Mouse (Mus musculus): ENCODE data around the gene C5ar2.
A peak's percentile ranks its signal among the peaks of the same experiment; 100 is the strongest.
"Not testable (repeated sequence)": the region's sequence is repeated elsewhere in the genome, so short reads cannot be mapped to it uniquely, and the experiment has no call there.

C5ar2 gene

DNA sequence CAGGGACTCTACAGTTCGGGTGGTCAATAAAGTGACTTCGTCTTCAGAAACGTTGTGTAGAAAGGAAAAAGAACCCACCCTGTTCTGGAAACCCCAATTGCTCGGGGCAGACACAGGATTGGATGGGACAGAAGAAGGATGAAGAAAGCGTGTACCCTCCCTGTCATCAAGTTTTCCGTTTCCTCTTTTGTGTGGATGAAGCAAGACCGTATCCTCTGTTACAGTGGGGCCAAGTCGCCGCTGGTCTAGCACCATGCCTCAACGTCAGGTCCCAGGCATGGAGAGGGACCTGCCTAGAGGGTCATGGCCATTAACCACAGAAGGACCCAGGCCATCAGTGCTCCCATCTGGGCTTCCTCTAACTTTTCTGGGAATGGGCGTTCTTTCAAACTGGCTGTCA lies 13.9 kb upstream of the C5ar2 start:
- DNase-seq (ENCODE audit: low read depth, low spot score) = no peak

DNA sequence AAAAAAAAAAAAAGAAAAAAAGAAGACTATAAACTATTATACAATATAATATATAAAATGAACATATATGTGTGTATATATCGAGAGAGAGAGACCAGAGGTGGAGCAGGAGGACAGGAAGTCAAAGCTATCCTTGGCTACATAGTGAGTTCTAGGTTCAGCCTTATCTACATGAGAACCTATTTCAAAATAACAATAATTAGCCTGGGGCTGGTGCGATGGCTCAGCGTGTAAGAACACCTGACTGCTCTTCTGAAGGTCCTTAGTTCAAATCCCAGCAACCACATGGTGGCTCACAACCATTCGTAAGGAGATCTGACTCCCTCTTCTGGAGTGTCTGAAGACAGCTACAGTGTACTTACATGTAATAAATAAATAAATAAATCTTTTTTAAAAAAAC lies 12.0 kb upstream of the C5ar2 start:
- not testable (repeated sequence) for DNase-seq (ENCODE audit: low read depth, low spot score)

DNA sequence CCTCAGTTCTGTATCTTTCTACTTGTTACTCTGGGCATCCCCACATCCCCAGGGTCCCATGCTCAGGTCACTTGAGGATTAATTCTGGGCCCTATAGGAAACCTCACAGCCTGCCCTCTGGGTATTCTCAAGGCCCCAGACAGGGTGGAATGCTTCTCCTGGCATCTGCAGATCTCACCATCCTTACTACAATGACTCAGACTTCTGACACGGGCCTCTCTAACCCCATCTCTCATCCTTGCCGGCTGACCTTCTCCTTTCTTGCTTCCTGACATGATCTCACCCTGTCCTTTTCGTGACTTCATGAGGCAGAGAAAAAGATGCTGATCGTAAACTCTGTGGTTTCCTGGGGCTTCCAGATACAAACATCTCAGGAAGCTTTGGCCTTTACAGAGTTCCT lies 10.2 kb upstream of the C5ar2 start:
- DNase-seq (ENCODE audit: low read depth, low spot score) = no peak

DNA sequence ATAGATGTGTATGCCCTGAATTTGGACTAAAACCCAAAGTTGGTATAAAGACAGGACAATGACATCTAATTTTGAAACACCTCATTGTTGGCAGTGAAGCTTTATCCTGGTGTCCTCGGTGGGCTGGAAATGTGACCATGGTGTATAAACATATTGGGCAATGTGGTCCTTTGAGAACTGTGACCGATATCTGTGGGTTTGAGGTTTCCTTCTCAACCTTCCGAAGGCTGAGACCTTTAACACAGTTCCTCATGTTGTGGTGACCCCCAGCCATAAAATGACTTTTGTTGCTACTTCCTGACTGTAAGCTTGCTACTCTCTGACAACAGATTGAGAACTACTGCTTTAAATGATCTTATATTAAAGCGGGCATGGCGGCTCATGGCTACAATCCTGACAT lies 6.7 kb upstream of the C5ar2 start:
- no peak for DNase-seq (ENCODE audit: low read depth, low spot score)

DNA sequence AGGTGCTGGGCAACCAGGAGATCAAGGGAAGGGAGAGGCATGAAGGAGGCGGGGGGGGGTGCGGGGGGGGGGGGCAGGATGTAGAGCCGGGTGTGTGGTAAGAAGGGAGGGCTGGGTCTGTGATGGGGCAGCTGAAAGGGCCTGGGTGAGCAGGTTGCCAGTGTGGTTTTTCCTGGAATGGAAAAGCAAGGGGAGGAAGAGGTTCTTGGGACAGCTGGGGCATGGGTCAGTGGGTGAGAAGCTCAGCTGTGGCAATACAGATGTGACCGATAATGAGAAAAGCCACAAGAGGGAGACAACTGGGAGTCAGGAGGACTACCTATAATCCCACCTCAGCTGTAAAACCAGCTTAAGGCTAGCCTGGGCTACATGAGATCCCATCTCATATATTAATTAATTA lies 2.0 kb upstream of the C5ar2 start:
- DNase-seq (ENCODE audit: low read depth, low spot score) = no peak

DNA sequence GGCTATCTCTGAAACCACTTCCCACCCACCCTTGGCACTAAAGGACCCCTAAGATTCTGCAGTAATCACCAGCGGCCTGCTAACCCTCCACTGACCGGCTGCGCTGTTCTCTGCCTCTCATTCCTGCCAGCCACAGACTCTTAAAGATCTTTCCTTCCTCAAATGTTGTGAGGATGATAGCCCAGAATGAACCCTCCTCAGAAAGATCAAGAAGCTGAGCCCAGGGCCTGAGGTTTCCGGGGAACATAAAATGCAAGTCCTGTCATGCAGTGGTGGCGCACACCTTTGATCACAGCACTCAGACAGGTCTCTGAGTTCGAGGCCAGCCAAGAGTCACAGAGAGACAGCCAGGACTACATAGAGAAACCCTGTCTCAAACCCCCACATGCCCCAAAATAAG lies 1.8 kb downstream of the C5ar2 start:
- DNase-seq (ENCODE audit: low read depth, low spot score) = no peak

DNA sequence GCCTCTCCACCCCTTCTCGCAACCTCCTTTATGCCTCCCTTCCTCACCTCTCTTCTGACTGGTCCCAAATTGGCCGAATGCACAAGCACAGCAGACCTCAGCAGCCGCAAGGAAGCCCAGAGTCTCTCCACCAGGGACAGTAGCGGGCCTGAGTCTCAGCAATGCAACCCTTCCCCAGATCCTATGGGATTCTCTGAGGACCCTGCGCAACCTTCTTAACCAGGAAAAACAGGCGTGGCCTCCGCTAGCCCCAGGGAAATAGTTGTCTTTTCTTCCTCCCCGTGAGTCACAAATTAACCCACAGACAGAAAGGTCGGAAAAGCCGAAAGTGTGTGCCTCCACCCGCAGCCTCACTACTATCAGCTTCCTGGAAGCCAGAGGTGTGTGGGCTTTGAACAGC lies 2.2 kb downstream of the C5ar2 start:
- DNase-seq (ENCODE audit: low read depth, low spot score) = no peak

DNA sequence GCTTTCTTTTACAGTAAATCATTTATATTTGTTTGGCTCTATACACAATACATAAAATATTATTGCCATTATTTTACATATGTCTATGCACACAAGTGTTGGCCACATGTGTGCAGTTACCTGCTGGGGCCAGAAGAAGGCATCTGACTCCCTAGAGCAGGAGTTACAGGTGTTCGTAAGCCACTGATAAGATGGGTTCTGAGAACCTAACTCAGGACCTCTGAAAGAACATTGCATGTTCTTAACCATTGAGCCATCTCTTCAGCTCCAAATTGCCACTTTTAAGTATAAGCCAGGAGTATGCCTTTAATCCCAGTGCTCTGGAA lies 3.0 kb downstream of the C5ar2 start:
- DNase-seq (ENCODE audit: low read depth, low spot score) = no peak

DNA sequence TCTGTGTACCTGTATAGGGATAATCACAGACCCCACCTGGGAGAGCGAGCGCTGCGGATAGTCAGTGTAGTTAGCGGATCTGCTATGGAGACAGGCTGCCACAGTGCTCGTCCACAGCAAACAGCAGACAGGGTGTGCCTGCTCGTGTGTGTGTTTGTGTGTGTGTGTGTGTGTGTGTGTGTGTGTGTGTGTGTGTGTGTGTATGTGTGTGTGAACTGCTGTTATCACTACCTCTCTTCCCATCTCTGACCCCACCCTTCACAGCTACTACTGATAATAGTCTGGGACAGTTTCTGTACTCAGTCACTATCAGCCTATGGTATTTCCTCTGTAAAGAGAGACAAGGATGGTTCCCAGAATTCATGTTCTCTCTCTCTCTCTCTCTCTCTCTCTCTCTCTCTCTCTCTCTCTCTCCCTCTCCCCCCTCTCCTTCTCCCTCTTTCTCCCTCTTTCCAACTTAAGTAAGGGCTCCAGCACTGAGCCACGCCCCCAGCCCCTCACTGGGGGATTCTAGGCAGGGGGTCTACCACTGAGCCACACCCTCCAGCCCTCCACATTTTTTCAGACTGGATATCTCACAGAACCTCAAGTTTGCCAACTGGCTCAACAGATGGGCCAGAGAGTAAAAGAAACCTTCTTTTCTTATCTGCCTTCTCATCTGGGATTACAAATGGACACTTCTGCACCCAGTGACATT lies 3.5 kb downstream of the C5ar2 start:
- DNase-seq (ENCODE audit: low read depth, low spot score) = no peak

DNA sequence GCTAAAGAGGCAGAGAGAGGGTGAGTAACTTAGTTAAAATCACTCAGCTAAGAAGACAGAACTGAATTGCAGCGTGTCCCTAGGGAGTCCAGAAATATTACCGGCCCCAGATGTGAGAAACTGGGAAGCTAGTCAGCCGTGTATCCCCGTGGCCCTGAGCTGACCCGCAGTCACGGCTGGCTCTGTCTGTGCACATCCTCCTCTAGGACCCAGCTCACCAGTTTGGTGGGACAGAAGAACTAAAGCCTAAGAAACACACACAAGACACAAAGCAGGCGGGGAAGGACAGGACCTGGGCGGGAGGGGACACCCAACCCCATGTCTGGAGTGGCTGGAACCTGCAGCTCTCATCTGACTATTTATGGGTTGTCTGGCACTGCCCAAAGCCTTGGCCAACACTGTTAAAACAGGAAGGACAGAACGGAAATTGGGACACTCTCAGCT lies 4.4 kb downstream of the C5ar2 start:
- DNase-seq (ENCODE audit: low read depth, low spot score) = no peak

DNA sequence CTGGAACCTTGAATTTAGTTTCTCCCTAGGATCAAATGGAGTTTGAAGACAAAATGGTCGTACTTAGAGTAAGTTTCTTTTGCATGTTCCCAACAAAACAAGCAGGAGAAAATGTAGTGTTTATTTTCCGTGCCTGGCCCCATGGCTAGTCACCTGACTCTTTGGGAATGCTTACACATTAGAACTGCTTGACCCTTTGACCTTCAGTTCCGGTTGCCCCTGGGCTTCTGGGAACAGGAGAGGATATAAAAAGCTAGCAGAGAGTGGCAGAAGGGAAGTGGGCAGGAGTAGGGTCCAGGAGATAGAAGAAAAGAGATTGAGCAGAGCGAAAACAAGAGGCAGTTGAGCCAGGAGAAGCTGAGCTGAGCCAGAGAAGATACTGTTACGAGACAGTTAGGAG lies 14.1 kb downstream of the C5ar2 start:
- peak; percentile 34 for DNase-seq (ENCODE audit: low read depth, low spot score)

DNA sequence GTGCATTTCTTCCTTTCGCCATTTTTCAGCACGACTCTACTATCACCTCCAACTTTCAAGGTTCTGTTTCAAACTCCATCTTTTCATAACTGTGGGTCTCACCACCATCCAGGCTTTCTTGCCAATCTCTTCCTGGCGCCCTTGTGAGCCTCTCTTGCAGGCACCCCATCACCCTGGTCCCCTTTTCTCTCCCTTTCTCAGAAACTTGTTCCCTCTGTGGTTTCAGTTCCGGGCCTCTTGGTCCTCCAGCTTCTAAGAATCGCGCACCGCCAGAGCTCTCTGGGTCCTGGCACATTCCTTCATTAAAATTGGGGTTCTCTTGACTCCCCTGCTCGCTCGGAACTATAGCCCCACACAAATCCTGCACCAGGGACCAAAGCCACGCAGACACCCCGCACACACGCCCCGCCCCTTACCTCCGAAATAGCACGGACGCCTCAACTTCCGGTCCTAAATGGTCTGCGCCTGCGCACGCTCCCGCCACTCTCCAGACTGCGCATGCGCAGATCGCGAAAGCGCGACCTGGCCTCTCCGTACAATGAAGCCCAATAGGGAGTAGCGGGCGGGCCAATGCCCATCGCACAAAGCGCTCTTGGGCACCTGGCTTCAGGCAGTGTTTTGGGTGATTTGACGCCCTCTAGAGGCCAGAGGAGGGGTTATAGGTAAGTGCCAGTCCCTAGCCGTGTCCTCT lies 22.2 kb downstream of the C5ar2 start, which contains the start of gene Dhx34:
Dhx34 (minus strand) TSS at position 456 of the 691 bp plus-strand sequence.
- DNase-seq (ENCODE audit: low read depth, low spot score) = peak; percentile 97

DNA sequence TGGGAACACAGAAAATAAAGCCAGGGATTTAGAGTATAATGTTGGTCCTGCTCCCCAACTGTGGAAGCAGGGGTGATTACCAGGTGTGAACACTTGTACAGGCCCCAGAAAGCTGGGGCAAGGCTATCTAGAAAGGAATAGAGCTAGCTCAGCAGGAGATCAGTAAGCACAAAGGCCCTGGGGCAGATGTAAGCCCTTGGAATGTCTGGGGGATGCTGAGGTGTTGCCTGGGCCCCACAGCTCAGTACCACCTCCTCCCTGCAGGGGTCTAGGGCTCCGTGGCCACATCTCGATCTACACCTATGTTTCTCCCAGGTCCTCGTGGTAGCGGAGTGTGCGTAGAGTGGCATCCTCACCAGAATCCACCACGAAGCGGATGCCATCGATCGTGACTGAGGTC lies 30.0 kb downstream of the C5ar2 start:
- DNase-seq (ENCODE audit: low read depth, low spot score) = no peak

DNA sequence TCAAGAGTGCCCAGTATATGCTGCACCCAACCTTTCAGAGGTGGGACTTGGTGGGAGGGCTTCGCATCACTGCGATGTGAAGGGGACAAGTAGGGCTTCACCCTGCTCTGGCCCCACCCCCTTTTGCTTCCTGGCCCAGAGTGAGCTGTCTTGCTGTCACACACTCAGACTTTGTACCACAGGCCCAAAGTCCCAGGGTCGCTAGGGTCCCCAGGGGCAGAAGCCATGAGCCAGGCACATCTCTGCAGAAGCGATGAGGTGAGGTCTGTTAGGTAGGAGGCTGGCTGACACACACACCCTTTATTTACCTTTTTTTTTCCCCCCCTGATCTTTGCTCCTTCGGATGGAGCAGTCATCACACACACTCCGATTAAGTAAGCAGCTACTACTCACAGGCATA lies 30.8 kb downstream of the C5ar2 start:
- DNase-seq (ENCODE audit: low read depth, low spot score) = no peak

DNA sequence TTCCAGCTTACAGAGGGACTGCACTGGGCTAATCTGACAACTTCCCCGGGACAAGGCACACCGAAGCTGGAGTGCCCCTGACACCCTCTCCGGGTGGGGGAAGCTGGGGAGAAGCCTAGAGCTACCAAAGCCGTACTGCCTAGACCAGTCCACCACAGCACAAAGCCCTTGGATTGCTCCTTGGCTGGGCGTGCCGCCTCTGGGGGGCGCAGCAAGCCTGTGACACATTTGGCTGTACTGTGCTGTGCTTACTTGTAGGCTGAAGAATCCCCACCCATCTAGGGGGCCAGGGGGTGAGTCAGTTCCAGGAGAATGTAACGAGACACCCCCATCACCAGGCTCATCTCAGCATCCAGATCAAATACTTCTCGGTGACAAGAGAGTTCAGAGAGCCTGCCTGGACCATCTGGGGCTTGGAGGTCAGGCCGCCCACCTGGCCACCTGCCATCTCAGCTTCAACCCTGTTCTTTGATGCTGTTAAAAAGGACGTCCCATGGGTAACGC lies 33.0 kb downstream of the C5ar2 start:
- DNase-seq (ENCODE audit: low read depth, low spot score) = no peak

DNA sequence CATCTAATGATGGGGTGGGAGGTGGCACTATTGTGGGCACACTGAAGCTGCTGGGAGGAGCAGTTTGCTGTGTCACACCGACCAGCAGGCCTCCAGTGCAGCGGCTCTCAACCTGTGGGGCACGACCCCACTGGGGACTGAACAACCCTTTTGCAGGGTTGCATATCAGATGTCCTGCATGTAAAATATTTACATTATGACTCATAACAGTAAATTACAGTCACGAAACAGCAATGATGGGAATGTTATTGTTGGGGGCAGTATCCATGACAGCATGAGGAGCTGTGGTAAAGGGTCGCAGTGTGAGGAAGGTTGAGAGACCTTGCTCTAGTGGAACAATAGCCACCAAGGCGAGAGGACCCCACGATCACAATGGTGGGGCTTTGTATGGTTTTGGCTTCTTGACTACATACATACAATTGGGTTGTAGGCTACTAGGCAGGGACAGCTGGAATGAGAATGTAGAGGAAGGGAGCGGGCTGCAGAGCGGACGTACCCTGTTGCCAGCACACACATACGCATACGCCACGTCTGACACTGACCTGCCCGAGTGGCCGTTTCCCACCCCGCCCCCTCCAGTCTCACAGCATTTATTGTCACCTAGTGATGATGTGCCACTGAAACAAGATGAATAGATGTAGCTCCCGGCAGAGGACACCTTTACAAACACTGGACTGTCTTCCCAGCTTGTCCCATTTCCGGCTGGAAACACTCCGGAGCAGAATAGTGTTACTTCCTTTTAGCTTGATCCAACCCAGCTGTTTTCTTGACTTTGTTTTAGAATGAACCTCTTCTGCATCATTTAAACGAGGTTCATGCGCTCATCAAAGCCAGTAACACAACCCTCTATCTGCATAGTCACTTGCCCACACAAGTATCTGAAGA lies 34.9 kb downstream of the C5ar2 start:
- no peak for DNase-seq (ENCODE audit: low read depth, low spot score)

DNA sequence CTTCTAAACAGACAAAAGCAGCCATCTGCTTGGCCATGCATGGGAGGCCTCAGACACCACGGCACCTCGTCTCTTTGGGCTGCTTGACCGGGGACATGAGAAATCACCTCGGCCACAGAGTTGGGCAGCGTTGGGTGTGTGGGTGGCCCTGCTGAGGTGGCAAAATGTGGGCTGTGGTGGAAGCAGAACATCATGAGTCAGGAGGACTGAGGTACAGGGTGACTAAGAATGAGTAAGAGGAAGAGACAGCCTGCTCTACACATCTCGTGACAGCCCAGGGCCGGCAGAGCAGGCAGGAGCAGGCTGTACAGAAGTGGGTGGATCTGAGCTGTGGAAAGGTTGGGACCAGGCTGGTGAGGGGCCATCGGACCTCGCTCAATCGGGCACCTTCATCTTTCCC lies 36.5 kb downstream of the C5ar2 start:
- no peak for DNase-seq (ENCODE audit: low read depth, low spot score)

DNA sequence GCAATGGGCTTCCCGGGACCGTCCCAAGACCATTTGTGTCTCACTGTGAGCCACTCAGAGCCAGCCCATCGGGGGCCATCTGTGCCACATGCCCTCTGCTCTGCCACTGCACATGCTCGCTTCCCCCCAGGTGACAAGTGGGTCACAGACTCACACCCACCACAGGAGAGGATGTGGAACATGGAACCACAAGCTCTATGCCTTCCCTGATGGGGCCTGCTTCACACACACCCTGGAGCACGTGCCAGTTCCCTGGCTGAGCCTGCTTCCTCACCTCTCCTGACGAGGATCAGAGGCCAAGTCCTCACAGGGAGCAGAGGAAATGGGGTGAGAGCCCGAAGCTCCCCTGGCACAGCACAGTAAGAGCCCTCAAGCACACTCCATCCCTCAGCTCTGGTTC lies 36.9 kb downstream of the C5ar2 start:
- no peak for DNase-seq (ENCODE audit: low read depth, low spot score)

DNA sequence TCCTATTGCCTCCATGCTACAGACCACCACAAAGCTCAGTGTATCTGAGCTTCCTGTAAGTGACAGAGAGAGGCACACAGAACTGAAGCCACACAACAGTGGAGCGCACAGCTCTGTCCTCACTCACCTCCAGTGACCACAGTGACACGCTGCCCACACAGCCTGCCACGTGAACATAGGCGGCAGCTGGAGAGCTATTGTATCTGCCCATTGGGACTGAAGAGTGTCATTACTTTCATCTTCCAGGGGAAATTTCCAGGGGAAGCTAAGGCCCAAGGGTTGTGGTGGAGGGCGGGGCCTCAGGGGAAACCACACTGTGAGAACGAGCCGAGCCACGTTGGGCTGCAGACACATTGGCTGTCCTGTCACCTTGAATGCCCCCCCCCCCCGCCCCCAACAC lies 39.2 kb downstream of the C5ar2 start:
- no peak for DNase-seq (ENCODE audit: low read depth, low spot score)

DNA sequence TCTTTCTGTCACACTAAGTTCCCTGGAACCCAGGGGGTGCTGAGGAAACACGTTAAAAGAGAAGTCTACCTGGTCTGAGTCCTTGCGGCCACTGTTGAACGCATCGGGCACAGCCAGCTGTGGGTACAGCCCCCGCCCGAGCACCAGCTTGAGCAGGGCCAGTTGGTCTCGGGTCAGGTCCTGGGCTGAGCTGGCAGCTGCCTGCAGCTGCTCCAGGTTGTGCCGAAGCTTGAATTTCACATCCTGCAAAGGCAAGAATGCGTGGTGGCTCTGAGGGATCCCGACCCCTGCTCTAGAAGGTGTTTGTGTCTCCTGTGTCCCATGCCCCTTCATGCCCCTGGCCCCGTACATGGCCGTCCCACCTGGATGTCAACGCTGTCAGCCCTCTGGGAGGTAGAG lies 40.5 kb downstream of the C5ar2 start:
- no peak for DNase-seq (ENCODE audit: low read depth, low spot score)

DNA sequence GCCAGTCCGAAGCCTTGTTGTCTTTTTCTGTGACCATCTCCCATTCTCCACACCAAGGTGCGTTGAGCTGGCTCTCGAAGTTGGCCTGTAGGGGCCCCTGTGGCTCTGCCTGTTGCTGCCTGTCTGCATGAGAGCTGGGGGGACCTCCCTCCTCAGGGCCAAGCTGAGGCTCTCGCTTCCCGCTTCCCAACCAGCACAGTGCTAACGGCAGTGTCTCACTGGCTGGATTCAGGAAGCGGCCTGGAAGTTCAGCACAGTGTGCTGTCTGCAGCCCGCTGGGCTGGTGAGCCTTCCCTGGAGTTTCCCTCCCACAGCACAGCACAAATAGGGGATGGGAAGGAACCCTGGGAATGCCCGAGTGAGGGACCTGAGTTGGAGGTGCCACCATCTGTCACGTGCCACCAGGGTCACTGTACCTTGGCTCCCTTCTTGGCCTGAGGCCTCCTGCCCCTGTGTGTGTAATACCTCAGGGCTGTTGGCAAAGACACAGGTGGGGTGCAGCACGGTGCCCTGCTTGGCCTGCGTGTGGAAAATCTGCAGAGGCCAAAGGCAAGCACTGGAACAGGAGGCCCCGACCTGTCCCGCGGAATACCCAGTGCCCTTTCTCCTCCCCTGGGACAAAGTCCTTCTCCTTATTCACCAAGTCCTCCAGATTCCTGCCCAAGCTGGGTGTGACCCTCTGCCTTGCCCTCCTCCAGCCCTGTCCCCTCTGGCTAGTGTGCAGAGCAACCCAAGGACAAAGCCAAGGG lies 41.0 kb downstream of the C5ar2 start:
- no peak for DNase-seq (ENCODE audit: low read depth, low spot score)

DNA sequence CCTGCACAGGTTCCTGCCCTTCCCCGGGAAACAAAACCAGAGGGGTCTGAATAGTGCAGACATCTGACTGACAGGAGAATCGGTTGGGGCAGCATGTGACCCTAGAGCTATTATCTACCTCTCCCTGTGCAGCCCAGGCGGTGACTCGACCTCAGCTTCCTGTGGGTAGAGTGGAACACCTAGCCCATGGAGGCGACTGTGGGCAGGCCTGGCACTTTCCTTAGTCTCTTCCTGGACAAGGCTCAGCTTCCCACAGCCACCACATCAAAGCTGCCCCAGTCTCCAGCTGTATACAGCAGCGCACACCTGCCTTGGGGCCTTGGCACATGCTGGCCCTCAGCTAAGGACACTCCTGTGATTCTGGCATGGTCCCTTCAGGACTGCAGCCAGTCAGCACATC lies 42.8 kb downstream of the C5ar2 start:
- DNase-seq (ENCODE audit: low read depth, low spot score) = no peak
